Mouse (Mus musculus) lung, embryonic 14.5 days (tissue): ENCODE measurements around the gene Slc25a15. TPM values are rescaled to one million over a fixed set of nuclear protein-coding genes. Genes with fewer than 3 reads are reported as not detected.

Source experiments
- ATAC-seq: fragments of 200-750 bp; cut with Nextera tagmentation; 2 replicates; pipeline ENCODE4 v1.8.0; 2017; ENCODE audit warnings: mild to moderate bottlenecking, moderate TSS enrichment, moderate library complexity; ENCODE audit not compliant: insufficient read depth
- DNase-seq: peaks from one replicate; pipeline ENCODE4 v3.0.0-alpha.2; 2015
- H3K27ac ChIP-seq: fragments of 300-500 bp; sonication (generic); 2 replicates; pipeline ENCODE4 v1.5.1; 2014; ENCODE audit warnings: low read depth, mild to moderate bottlenecking, moderate library complexity
- H3K27me3 ChIP-seq: fragments of 300-500 bp; sonication (generic); 2 replicates; pipeline ENCODE4 v1.6.1; 2014; ENCODE audit warnings: low read length, control low read depth; ENCODE audit not compliant: insufficient read depth
- H3K36me3 ChIP-seq: fragments of 300-500 bp; sonication (generic); 2 replicates; pipeline ENCODE4 v1.6.1; 2014; ENCODE audit warnings: control low read depth; ENCODE audit not compliant: insufficient read depth
- H3K4me1 ChIP-seq: fragments of 300-500 bp; sonication (generic); 2 replicates; pipeline ENCODE4 v1.6.1; 2014; ENCODE audit warnings: antibody characterized with exemption, control low read depth; ENCODE audit not compliant: insufficient read depth
- H3K4me2 ChIP-seq: fragments of 300-500 bp; sonication (generic); 2 replicates; pipeline ENCODE4 v1.6.1; 2014; ENCODE audit warnings: mild to moderate bottlenecking
- H3K4me3 ChIP-seq: fragments of 300-500 bp; sonication (generic); 2 replicates; pipeline ENCODE4 v1.5.1; 2014; ENCODE audit warnings: low read depth, low read length
- H3K9ac ChIP-seq: fragments of 300-500 bp; sonication (generic); 2 replicates; pipeline ENCODE4 v1.6.1; 2014
- H3K9me3 ChIP-seq: fragments of 300-500 bp; sonication (generic); 2 replicates; pipeline ENCODE4 v1.6.1; 2016; ENCODE audit warnings: low read depth, low read length, control low read depth
- CTCF ChIP-seq: IDR thresholded peaks from 2 replicates; pipeline ENCODE4 v1.5.1; 2016; ENCODE audit warnings: antibody characterized with exemption, low read depth
- WGBS: fragments of 180-500 bp; shearing (Covaris S2); extraction: QIAGEN DNeasy Blood & Tissue Kit; methylation state at CpG from one replicate; pipeline ENCODE4 v1.1.7; 2014; 5-methylcytosine and 5-hydroxymethylcytosine counted together
- polyA plus RNA-seq: library from polyadenylated mRNA; unstranded; fragments of >200 nt; fragmentation: Nextera tagmentation; extraction: Ambion mirVana; gene quantifications from 2 replicates; pipeline ENCODE4 v1.2.1, GENCODE M21; 2014

Gene Slc25a15
- polyA plus RNA-seq, 1 experiment from 2014 or later, result 23.9 TPM

DNA sequence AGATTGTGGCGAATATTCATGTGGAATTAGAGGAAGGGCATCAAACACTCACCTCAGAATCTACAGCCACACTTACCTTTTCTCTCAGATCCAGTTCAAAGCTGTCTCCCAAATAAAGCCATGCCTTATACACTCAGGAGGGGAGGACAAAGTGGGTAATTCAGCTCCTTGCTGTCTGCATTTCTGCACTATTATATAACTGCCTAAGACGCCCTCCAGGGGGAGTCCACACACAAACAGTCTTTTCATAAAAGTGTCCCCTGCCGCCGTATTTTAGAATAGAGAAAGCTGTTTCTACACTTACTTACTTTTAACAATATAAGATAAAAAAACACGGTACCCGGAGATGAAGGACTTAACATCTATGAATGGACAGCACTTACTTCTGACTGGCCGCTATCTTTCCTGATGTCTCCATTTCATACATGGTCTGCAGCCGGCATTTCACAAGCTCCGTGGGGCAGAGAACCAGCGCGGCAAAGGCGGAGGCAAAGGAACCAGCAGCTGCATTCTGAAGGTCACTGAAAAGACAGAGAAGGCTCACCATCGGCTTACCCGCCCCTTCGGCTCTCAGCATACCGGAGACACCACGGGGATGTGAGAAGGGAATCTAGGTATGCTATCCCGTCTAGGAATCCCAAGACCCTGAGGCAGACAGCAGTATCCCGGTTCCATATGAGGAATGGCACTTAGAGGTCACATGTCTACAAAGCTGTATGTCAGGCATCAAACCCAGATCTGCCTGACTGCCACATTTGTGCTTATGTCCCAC lies 15.4 kb downstream of the Slc25a15 start:
- Histone ChIP-seq H3K9me3 (no peaks in the 10 kb centered on the region), H3K4me1 (no peaks in the 10 kb centered on the region), H3K27ac (no peak overlapping the region), H3K4me3 (no peak overlapping the region), H3K9ac (no peak overlapping the region), H3K27me3 (no peaks in the 10 kb centered on the region), H3K36me3 (peaks cover 38% of the 10 kb centered on the region), H3K4me2 (no peak overlapping the region)
- WGBS, result 87% methylated on average over 19 of the region's 19 CpGs
- ATAC-seq (no peak), DNase-seq (peak; percentile 17)
- peak; percentile 29; the same call in 1 of the 2 replicates for TF ChIP-seq CTCF

DNA sequence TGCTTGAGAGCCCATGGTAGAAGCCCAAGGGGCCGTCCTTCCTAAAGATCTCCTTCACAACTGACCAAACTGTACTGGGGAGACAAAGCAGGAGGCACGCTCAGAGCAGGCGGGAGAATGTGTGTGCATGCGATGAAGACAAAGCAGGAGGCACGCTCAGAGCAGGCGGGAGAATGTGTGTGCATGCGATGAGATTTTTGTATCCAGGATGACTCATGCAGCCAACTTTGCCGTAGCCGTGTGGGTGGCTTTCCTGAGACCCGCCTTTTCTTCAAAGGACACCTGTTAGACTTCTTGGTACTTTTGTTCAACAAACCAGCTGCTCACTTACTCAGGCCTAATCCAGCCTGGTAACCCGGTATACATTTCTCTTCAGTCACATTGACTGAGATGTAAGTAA lies 17.5 kb downstream of the Slc25a15 start:
- Histone ChIP-seq H3K36me3 (peaks cover 31% of the 10 kb centered on the region), H3K9me3 (no peaks in the 10 kb centered on the region), H3K27me3 (no peaks in the 10 kb centered on the region), H3K4me3 (no peak overlapping the region), H3K4me2 (no peak overlapping the region), H3K27ac (no peak overlapping the region), H3K9ac (no peak overlapping the region), H3K4me1 (no peaks in the 10 kb centered on the region)
- ATAC-seq (no peak), DNase-seq (no peak)
- TF ChIP-seq CTCF, result no peak
- WGBS, result 94% methylated on average over 11 of the region's 11 CpGs

DNA sequence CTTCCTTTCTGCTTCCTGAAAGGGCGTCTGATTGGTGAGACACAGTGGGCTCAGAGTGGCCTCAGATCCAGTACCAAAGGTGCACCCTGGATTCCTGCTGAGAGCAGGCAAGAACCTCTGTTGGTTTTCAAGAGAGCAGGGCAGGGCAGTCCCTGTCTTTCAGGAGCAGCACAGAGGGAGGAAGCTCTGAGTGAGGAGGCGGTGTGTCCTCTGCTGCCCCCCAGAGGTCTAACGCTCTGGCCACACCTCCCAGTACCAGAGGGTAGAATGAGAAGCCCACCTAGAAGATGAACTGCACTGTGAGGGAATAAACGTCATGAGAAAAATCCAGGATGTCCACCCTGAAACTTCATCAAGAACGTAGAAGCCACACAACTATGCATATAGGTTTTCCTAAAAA lies 21.5 kb downstream of the Slc25a15 start:
- ATAC-seq, result peak; percentile 87
- Histone ChIP-seq H3K4me1 (no peaks in the 10 kb centered on the region), H3K9ac (no peak overlapping the region), H3K27me3 (no peaks in the 10 kb centered on the region), H3K36me3 (peaks cover 15% of the 10 kb centered on the region), H3K27ac (no peak overlapping the region), H3K4me3 (no peak overlapping the region), H3K4me2 (no peak overlapping the region), H3K9me3 (no peaks in the 10 kb centered on the region)
- DNase-seq, result peak; percentile 72
- peak; percentile 75 for TF ChIP-seq CTCF
- WGBS, result 40% methylated on average over 5 of the region's 5 CpGs

DNA sequence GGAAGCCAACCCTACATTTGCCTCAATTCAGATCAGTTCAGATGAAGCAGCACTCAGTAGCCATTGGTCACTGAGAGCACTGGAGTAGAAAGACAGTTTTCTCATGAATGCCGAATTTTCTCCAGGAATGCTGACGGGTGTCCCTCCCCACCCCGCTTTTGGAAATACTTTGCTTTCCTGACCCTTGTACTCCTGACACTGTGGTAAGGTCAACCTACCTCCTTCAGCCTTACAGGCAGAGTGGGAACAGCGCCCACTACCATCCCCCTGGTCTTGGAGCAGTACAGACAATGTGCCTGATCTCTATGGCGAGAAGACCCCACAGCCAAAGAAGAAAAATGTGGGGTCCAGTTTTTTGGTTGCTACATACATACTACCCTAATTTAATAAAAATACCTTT lies 22.1 kb downstream of the Slc25a15 start:
- no peaks in the 10 kb centered on the region for H3K4me1 ChIP-seq
- 90% methylated on average over 5 of the region's 5 CpGs for WGBS
- DNase-seq, result no peak
- H3K4me3 ChIP-seq, result no peak overlapping the region
- TF ChIP-seq CTCF, result no peak
- H3K9ac ChIP-seq, result no peak overlapping the region
- no peaks in the 10 kb centered on the region for H3K9me3 ChIP-seq
- ATAC-seq, result no peak
- H3K27ac ChIP-seq, result no peak overlapping the region
- H3K4me2 ChIP-seq, result no peak overlapping the region
- no peaks in the 10 kb centered on the region for H3K27me3 ChIP-seq
- H3K36me3 ChIP-seq, result peaks cover 9% of the 10 kb centered on the region

DNA sequence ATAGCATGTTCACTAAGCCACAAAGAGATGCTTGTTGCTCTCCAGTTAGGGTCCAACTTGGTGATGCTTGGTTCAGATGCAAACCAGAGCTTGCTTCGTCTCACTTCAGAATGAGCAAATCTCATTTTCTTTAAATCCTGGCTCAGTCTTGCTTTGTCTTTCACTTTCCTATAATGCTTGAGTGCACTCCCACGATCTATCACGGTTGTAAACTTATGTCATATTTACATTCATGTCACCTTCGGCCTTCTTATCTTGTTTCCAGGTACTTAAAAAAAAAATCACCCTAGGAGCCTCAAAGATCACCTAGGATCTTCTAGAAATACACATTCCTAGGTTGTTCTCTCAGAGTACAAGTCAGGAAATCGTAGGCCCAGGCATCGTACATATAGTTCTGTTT lies 38.5 kb downstream of the Slc25a15 start:
- H3K4me2 ChIP-seq, result no peak overlapping the region
- no peaks in the 10 kb centered on the region for H3K36me3 ChIP-seq
- H3K27me3 ChIP-seq, result no peaks in the 10 kb centered on the region
- no peak for ATAC-seq
- H3K27ac ChIP-seq, result no peak overlapping the region
- H3K9me3 ChIP-seq, result no peaks in the 10 kb centered on the region
- no peak for TF ChIP-seq CTCF
- DNase-seq, result no peak
- no peak overlapping the region for H3K4me3 ChIP-seq
- H3K9ac ChIP-seq, result no peak overlapping the region
- WGBS, result 75% methylated on average over 6 of the region's 6 CpGs
- H3K4me1 ChIP-seq, result no peaks in the 10 kb centered on the region

- 72% methylated on average over 6 of the region's 6 CpGs for WGBS
- no peak for TF ChIP-seq CTCF
- Histone ChIP-seq H3K27me3 (no peaks in the 10 kb centered on the region), H3K9ac (no peak overlapping the region), H3K27ac (no peak overlapping the region), H3K4me1 (no peaks in the 10 kb centered on the region), H3K4me2 (no peak overlapping the region), H3K4me3 (no peak overlapping the region), H3K9me3 (no peaks in the 10 kb centered on the region), H3K36me3 (no peaks in the 10 kb centered on the region)
- DNase-seq, result no peak
- no peak for ATAC-seq
Observed at GRCm38 (mm10) chr8:22359359-22359758, 39.0 kb downstream of the Slc25a15 start.

DNA sequence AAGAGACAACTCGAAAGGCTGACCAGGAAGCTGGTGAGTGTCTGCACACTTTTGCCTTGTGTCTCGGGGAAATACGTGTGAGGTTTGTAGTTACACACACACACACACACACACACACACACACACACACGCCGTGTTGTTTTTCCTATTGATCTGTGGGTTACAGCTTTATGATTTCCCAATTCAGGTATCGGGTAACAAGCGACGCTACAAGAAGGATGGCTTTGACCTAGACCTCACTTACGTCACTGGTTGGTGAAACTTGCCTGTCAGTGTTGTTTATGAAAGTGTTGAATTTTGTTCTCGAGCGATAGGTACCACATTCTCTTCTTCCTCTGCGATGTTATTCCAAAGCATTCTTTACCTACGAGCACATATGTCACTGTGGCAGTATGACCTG lies 63.0 kb downstream of the Slc25a15 start:
- no peak overlapping the region for H3K9ac ChIP-seq
- WGBS, result 77% methylated on average over 13 of the region's 13 CpGs
- H3K4me2 ChIP-seq, result no peak overlapping the region
- H3K4me1 ChIP-seq, result no peaks in the 10 kb centered on the region
- H3K27me3 ChIP-seq, result no peaks in the 10 kb centered on the region
- H3K36me3 ChIP-seq, result no peaks in the 10 kb centered on the region
- H3K9me3 ChIP-seq, result no peaks in the 10 kb centered on the region
- DNase-seq (no peak), ATAC-seq (no peak)
- no peak overlapping the region for H3K4me3 ChIP-seq
- no peak for TF ChIP-seq CTCF
- H3K27ac ChIP-seq, result no peak overlapping the region

Other genes starting within 250 kb of the Slc25a15 start
- 5.9 and 6.3 TPM in 2 replicates for gene Nek3, start 232.2 kb downstream of the Slc25a15 start, polyA plus RNA-seq
- gene Ckap2, start 212.8 kb downstream of the Slc25a15 start, polyA plus RNA-seq, result 65.5 and 68.2 TPM in 2 replicates
- 52.1 and 55.6 TPM in 2 replicates for gene Vps36, start 205.8 kb downstream of the Slc25a15 start, polyA plus RNA-seq
- gene Thsd1, start 171.3 kb downstream of the Slc25a15 start, polyA plus RNA-seq, result 32.5 and 33.6 TPM in 2 replicates
- not detected in 2 replicates for gene Tpte, start 115.2 kb downstream of the Slc25a15 start, polyA plus RNA-seq
- 36.8 and 36.9 TPM in 2 replicates for gene Mrps31, start 12.8 kb upstream of the Slc25a15 start, polyA plus RNA-seq